Mouse (Mus musculus) frontal cortex, postnatal 36 days (tissue): ENCODE measurements at regions not wholly inside any gene's neighbourhood (a gene's known extent, or its start where the extent isn't known, plus 50 kb on each side); places are given as distances from the start of the nearest gene placed in this dataset.

Experiments
- DNase-seq, 2 experiments: peaks; one replicate each; pipeline ENCODE4 v3.0.0; 2022; ENCODE audit warnings: low spot score in 2 of 2

GRCm38 (mm10) chr9:88068881-88069304 is 258.1 kb upstream of the Nt5e start:
- DNase-seq, result no peak

- DNase-seq, result no peak
These were observed 257.2 kb upstream of the Nt5e start for GRCm38 (mm10) chr9:88069834-88070233.

GRCm38 (mm10) chr9:88073165-88073564 is 253.8 kb upstream of the Nt5e start:
- peak; percentile 51 to 67 for DNase-seq

- no peak for DNase-seq
These were observed 253.4 kb upstream of the Nt5e start for GRCm38 (mm10) chr9:88073579-88073978.

GRCm38 (mm10) chr9:88082931-88083479 is 244.0 kb upstream of the Nt5e start:
- DNase-seq, result no peak

GRCm38 (mm10) chr9:88085181-88085816 is 241.7 kb upstream of the Nt5e start:
- DNase-seq, result no peak

GRCm38 (mm10) chr9:88085866-88086265 is 241.1 kb upstream of the Nt5e start:
- DNase-seq, result no peak

- DNase-seq, result no peak
These were observed 235.0 kb upstream of the Nt5e start for GRCm38 (mm10) chr9:88091781-88092527.

- DNase-seq, result no peak
These were observed 234.4 kb upstream of the Nt5e start for GRCm38 (mm10) chr9:88092561-88092960.

- no peak for DNase-seq
These were observed 213.9 kb upstream of the Nt5e start for GRCm38 (mm10) chr9:88113094-88113493.

- DNase-seq, result no peak
These were observed 206.5 kb upstream of the Nt5e start for GRCm38 (mm10) chr9:88120536-88120935.

- DNase-seq, result no peak
These were observed 205.9 kb upstream of the Nt5e start for GRCm38 (mm10) chr9:88120963-88121570.

GRCm38 (mm10) chr9:88124322-88125005 is 202.5 kb upstream of the Nt5e start:
- DNase-seq, result peak; percentile 32 to 44

- no peak for DNase-seq
These were observed 163.8 kb upstream of the Nt5e start for GRCm38 (mm10) chr9:88163025-88163780.

GRCm38 (mm10) chr9:88177575-88178254 is 149.3 kb upstream of the Nt5e start:
- DNase-seq, result no peak

- DNase-seq, result no peak
These were observed 145.6 kb upstream of the Nt5e start for GRCm38 (mm10) chr9:88181189-88181994.

- DNase-seq, result no peak
These were observed 119.6 kb upstream of the Nt5e start for GRCm38 (mm10) chr9:88207378-88207777.

- DNase-seq, result no peak
These were observed 119.0 kb upstream of the Nt5e start for GRCm38 (mm10) chr9:88208022-88208421.

GRCm38 (mm10) chr9:88214758-88215157 is 112.2 kb upstream of the Nt5e start:
- DNase-seq, result no peak

- DNase-seq, result no peak
These were observed 106.6 kb upstream of the Nt5e start for GRCm38 (mm10) chr9:88220360-88220759.
